Mouse (Mus musculus) forebrain, embryonic 15.5 days (tissue): ENCODE results near the gene 4931406P16Rik. TPM values are rescaled to one million over a fixed set of nuclear protein-coding genes. Genes with fewer than 3 reads are reported as not detected.

ENCODE experiments used
- ATAC-seq: fragments of 200-750 bp; cut with Nextera tagmentation; replicated peaks from 2 replicates; pipeline ENCODE4 v1.8.0; 2017; ENCODE audit warnings: mild to moderate bottlenecking, moderate TSS enrichment, moderate library complexity
- H3K27ac ChIP-seq: fragments of 300-500 bp; sonication (generic); replicated peaks from 2 replicates; pipeline ENCODE4 v1.5.1; 2015; ENCODE audit warnings: mild to moderate bottlenecking, inconsistent platforms
- H3K27me3 ChIP-seq: fragments of 300-500 bp; sonication (generic); 2 replicates; pipeline ENCODE4 v1.6.1; 2015; ENCODE audit warnings: inconsistent platforms
- H3K36me3 ChIP-seq: fragments of 300-500 bp; sonication (generic); 2 replicates; pipeline ENCODE4 v1.6.1; 2015; ENCODE audit warnings: mild to moderate bottlenecking, inconsistent platforms
- H3K4me1 ChIP-seq: fragments of 300-500 bp; sonication (generic); 2 replicates; pipeline ENCODE4 v1.6.1; 2015; ENCODE audit warnings: inconsistent platforms
- H3K4me2 ChIP-seq: fragments of 300-500 bp; sonication (generic); replicated peaks from 2 replicates; pipeline ENCODE4 v1.6.1; 2015; ENCODE audit warnings: mild to moderate bottlenecking, inconsistent platforms
- H3K4me3 ChIP-seq: fragments of 300-500 bp; sonication (generic); 2 replicates; pipeline ENCODE4 v1.5.1; 2015; ENCODE audit warnings: mild to moderate bottlenecking, inconsistent platforms
- H3K9ac ChIP-seq: fragments of 300-500 bp; sonication (generic); replicated peaks from 2 replicates; pipeline ENCODE4 v1.6.1; 2015; ENCODE audit warnings: mild to moderate bottlenecking, inconsistent platforms
- H3K9me3 ChIP-seq: fragments of 300-500 bp; sonication (generic); 2 replicates; pipeline ENCODE4 v1.6.1; 2016; ENCODE audit warnings: inconsistent platforms
- WGBS: fragments of 180-500 bp; shearing (Covaris S2); methylation state at CpG from one replicate; pipeline ENCODE4 v1.1.7; 2015; ENCODE audit warnings: mixed read lengths; 5-methylcytosine and 5-hydroxymethylcytosine counted together
- polyA plus RNA-seq: library from polyadenylated mRNA; unstranded; fragments of >200 nt; fragmentation: Nextera tagmentation; extraction: Ambion mirVana; gene quantifications from 2 replicates; pipeline ENCODE4 v1.2.1, GENCODE M21; 2015

Gene 4931406P16Rik
- polyA plus RNA-seq, 1 experiment from 2014 or later = 25.4 TPM

DNA sequence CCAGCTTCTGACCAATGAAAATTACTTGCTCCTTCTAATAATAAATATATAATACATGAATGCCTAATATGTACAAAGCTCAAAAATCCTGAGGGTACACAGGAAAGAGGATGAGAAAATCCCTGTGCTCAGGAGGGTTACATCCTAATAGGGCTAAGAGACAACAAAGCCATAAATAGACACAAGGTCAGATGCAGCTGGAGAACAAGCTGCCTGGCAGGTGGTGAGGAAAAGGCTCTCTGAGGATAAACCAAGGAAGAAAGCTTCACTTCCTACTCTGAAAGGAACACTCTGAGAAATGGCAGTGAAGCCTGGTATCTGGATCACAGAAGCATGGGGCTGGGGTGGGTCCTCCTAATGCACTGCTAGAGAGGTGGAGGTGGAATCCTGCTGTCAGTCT is 46.9 kb downstream of the 4931406P16Rik start:
- H3K36me3 ChIP-seq = peaks cover 10% of the 10 kb centered on the region
- H3K4me3 ChIP-seq = no peak overlapping the region
- H3K27ac ChIP-seq = no peak overlapping the region
- H3K9me3 ChIP-seq = no peaks in the 10 kb centered on the region
- H3K27me3 ChIP-seq = no peaks in the 10 kb centered on the region
- ATAC-seq = no peak
- no peak overlapping the region for H3K9ac ChIP-seq
- peaks cover 2% of the 10 kb centered on the region; the same call in 1 of the 2 replicates for H3K4me1 ChIP-seq
- no peak overlapping the region for H3K4me2 ChIP-seq

DNA sequence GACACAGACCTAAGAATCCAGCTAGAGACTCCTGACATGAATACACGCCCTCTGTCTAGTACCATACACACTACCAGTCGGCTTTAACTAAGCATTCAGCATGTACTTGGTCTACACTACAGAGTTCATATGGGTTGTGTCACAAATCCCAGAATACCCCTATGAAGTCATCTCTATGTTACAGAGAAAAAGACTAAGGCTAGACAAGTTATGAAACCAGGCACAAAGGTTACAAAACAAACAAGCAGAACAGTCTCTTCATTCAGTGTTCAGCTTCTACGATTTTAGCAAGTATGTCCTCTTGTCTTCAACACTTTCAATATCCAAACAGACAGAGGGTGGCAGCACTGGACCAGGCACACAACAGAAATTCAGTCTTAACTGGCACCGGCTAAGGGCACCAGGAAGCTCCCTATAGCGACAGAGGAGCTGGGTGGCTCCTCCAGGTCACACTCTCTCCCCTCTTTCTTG is 47.4 kb downstream of the 4931406P16Rik start:
- ATAC-seq = no peak
- Histone ChIP-seq H3K27ac (no peak overlapping the region), H3K9me3 (no peaks in the 10 kb centered on the region), H3K4me2 (no peak overlapping the region), H3K36me3 (peaks cover 10% of the 10 kb centered on the region), H3K4me3 (no peak overlapping the region), H3K27me3 (no peaks in the 10 kb centered on the region), H3K4me1 (peaks cover 2% of the 10 kb centered on the region; the same call in 1 of the 2 replicates), H3K9ac (no peak overlapping the region)
- WGBS = 63% methylated on average over 5 of the region's 5 CpGs

DNA sequence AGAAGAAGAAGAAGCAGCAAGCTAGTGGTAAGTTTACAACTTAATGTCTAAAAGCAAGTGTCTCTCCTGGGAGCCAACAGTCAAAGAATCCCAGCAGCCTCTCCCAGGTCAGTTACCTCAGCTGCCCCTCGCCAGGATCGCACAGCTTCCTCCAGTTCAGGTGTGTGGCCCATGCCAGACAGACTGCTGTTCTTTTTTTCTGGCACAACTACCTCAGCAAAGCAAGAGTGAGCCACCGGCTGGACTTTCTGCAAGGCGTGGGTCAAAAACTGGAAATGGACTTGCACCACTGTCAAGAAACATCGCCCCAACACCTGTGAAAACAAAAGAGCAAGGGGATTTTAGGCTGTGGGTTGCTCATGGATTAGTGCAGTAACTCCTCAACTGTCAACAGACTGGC is 49.9 kb downstream of the 4931406P16Rik start:
- Histone ChIP-seq H3K4me3 (no peak overlapping the region), H3K4me2 (no peak overlapping the region), H3K4me1 (no peaks in the 10 kb centered on the region), H3K9ac (no peak overlapping the region), H3K36me3 (peaks cover 10% of the 10 kb centered on the region), H3K27me3 (no peaks in the 10 kb centered on the region), H3K9me3 (no peaks in the 10 kb centered on the region), H3K27ac (no peak overlapping the region)
- no peak for ATAC-seq
- WGBS = 87% methylated on average over 5 of the region's 5 CpGs

DNA sequence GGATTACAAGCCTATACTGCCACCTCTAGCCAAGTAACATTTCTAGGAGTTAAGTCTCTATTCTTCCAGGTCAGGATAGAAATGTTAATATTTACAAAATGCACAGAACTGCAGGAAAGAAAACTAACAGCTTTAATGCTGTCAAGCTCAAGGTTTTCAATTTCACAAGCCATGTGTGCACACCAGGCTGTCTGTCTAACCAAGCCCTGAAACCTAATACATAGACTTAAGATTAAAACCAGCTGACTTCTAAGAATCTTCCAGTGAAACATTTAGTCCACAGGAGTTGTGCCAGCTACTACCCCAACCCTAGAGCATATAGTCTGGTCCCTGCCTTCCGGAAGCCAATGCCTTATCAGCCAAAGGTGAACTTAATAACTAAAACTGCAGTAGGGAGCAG is 54.9 kb downstream of the 4931406P16Rik start:
- peaks cover 39% of the 10 kb centered on the region for H3K36me3 ChIP-seq
- WGBS = 89% methylated on average over 1 of the region's 1 CpGs

DNA sequence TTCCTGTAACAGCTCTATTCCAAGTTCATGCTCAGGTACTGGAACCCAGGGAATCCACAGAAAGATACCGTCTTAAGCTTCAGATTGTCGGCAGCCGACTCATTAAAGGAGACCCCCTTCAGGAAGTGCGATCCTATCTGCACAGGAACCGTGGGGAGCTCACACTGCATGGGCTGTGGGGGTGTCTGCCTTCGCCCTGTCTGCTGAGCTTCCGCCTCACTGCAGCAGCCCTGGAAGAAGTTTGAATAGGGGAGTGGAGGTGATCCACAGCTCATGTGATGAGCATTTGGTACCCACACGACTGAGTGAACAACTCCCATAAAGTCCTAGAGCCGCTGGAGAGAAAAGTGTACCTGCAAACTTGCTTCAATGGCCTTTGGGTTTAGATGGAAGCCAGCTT is 56.1 kb downstream of the 4931406P16Rik start:
- Histone ChIP-seq H3K27ac (no peak overlapping the region), H3K9me3 (no peaks in the 10 kb centered on the region), H3K9ac (no peak overlapping the region), H3K27me3 (no peaks in the 10 kb centered on the region), H3K4me2 (no peak overlapping the region), H3K4me3 (no peak overlapping the region), H3K4me1 (no peaks in the 10 kb centered on the region), H3K36me3 (peaks cover 47% of the 10 kb centered on the region)
- WGBS = 87% methylated on average over 9 of the region's 9 CpGs
- no peak for ATAC-seq

More for the DNA sequence above, 54.9 kb downstream of the 4931406P16Rik start:
- Histone ChIP-seq H3K9me3 (no peaks in the 10 kb centered on the region), H3K27ac (no peak overlapping the region), H3K9ac (no peak overlapping the region), H3K4me3 (no peak overlapping the region), H3K4me2 (no peak overlapping the region), H3K4me1 (no peaks in the 10 kb centered on the region), H3K27me3 (no peaks in the 10 kb centered on the region)
- no peak for ATAC-seq

DNA sequence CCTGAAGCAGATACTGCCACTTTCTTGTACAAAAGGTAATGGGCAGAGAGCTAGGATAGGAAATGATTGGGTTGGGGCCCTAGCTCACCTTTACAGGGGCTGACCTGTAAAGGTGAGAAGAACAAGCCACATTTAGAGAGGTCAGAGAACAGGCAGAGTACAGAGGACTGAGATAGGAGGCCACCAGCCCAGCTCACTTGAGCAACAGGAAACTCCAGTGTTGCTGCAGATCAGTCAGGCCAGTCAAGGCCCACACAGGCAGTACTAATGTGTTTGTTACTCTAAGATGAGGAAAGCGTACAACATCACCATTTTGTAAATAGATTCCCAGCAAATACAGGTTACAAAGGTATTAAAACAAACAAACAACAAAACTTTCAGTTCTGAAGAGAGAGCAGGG is 57.4 kb downstream of the 4931406P16Rik start:
- no peak overlapping the region for H3K27ac ChIP-seq
- H3K36me3 ChIP-seq = peaks cover 38% of the 10 kb centered on the region
- no peaks in the 10 kb centered on the region for H3K4me1 ChIP-seq
- H3K4me3 ChIP-seq = no peak overlapping the region
- H3K4me2 ChIP-seq = no peak overlapping the region
- 94% methylated on average over 1 of the region's 1 CpGs for WGBS
- no peaks in the 10 kb centered on the region for H3K9me3 ChIP-seq
- no peak for ATAC-seq
- no peak overlapping the region for H3K9ac ChIP-seq
- no peaks in the 10 kb centered on the region for H3K27me3 ChIP-seq

DNA sequence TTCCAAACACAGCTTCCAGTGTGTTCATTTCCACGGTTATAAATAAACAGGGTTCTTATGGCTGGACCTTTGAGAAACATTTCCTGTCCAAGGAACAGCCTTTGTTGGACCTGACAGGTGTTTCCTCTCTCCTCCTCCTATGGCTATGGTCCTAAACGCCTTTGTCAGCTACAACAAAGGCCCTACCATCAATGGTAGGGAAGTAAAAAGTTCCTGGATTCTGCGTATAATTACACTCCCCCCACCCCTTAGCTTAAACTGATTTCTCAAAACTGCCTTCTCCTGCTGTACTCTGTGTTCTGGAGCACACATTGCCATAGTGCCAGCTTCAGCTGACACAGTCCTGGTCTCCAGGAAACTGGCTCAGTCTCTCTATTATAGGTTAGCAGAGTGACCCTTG is 58.2 kb downstream of the 4931406P16Rik start:
- ATAC-seq = no peak
- H3K4me2 ChIP-seq = no peak overlapping the region
- no peak overlapping the region for H3K27ac ChIP-seq
- H3K9me3 ChIP-seq = no peaks in the 10 kb centered on the region
- no peak overlapping the region for H3K9ac ChIP-seq
- 78% methylated on average over 3 of the region's 3 CpGs for WGBS
- no peaks in the 10 kb centered on the region for H3K27me3 ChIP-seq
- H3K36me3 ChIP-seq = peaks cover 38% of the 10 kb centered on the region
- no peaks in the 10 kb centered on the region for H3K4me1 ChIP-seq
- H3K4me3 ChIP-seq = no peak overlapping the region

DNA sequence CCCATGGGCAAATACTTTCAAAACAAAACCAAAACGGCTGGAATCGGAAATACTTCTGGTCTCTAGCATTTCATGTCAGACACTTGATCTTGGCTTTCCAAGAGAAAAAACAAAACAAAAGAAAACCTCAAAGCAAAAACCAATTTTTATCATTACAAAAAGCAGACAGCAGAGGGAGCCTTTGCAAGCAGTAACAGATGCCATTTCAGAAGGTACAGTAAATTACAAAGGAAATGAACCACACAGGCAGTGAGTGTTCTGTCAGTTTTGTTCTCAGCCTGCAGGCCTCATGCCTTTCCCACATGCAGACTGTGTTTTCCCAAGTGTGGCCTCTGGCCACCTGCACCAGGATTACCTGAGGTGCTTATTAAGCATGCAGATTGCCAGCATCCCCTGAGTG is 61.3 kb downstream of the 4931406P16Rik start:
- WGBS = 88% methylated on average over 2 of the region's 2 CpGs

DNA sequence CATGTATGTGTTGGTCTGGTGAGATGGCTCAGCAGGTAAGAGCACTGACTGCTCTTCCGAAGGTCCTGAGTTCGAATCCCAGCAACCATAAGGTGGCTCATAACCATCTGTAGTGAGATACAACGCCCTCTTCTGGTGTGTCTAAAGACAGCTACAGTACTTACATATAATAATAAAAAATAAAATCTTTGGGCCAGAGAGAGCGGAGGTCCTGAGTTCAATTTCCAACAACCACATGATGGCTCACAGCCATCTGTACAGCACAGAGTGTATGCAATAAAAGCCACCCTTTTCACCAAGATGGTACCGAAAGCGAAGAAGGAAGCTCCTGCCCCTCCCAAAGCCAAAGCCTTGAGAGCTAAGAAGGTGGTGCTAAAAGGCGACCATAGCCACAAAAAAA is 62.6 kb downstream of the 4931406P16Rik start, which contains the start of gene Gm6096:
Gm6096 (plus strand) TSS at position 301 of the 400 bp plus-strand sequence.
- WGBS = 94% methylated on average over 7 of the region's 7 CpGs
- Histone ChIP-seq H3K9ac (no peak within 1 kb of the TSS), H3K4me1 (no peaks in the 10 kb centered on the region), H3K27me3 (no peaks in the 10 kb centered on the region), H3K4me3 (no peak within 1 kb of the TSS), H3K27ac (peak within 1 kb of the TSS; percentile 52), H3K4me2 (no peak within 1 kb of the TSS), H3K36me3 (peaks cover 35% of the 10 kb centered on the region), H3K9me3 (no peaks in the 10 kb centered on the region)
- no peak for ATAC-seq

More for the DNA sequence above, 61.3 kb downstream of the 4931406P16Rik start:
- no peak overlapping the region for H3K4me2 ChIP-seq
- H3K9ac ChIP-seq = no peak overlapping the region
- peaks cover 37% of the 10 kb centered on the region for H3K36me3 ChIP-seq
- H3K27me3 ChIP-seq = no peaks in the 10 kb centered on the region
- H3K4me3 ChIP-seq = no peak overlapping the region
- H3K4me1 ChIP-seq = no peaks in the 10 kb centered on the region
- no peak for ATAC-seq
- peak overlapping the region; percentile 52 for H3K27ac ChIP-seq
- no peaks in the 10 kb centered on the region for H3K9me3 ChIP-seq

DNA sequence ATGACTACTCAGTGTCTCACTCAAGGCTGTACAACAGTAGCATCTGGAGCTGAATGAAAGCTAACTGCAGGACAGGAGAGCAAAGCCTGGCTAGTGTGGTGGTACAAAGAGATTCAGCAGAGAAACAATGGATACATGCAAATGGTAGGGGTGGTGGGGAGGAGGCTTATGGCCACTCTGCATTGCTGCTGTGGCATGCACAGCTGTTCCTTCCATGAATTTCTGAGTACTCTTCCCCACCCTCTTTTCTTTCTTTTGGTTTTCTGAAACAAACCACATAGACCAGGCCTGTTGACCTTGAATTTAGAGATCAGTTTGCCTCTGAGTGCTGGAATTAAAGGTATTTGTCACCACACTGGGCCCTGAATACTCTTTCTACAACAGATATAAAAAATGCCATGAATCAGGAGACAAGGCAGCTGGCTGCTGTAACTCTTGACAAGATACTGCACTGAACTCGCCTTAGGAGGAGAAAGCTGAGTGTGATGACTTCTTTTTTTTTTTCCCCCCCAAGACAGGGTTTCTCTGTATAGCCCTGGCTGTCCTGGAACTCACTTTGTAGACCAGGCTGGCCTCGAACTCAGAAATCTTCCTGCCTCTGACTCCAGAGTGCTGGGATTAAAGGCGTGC is 66.4 kb downstream of the 4931406P16Rik start:
- no peaks in the 10 kb centered on the region for H3K9me3 ChIP-seq
- H3K27me3 ChIP-seq = no peaks in the 10 kb centered on the region
- peaks cover 37% of the 10 kb centered on the region for H3K36me3 ChIP-seq
- H3K27ac ChIP-seq = no peak overlapping the region
- 93% methylated on average over 3 of the region's 3 CpGs for WGBS
- H3K4me2 ChIP-seq = no peak overlapping the region
- H3K4me3 ChIP-seq = no peak overlapping the region
- no peak for ATAC-seq
- H3K9ac ChIP-seq = no peak overlapping the region
- no peaks in the 10 kb centered on the region for H3K4me1 ChIP-seq

DNA sequence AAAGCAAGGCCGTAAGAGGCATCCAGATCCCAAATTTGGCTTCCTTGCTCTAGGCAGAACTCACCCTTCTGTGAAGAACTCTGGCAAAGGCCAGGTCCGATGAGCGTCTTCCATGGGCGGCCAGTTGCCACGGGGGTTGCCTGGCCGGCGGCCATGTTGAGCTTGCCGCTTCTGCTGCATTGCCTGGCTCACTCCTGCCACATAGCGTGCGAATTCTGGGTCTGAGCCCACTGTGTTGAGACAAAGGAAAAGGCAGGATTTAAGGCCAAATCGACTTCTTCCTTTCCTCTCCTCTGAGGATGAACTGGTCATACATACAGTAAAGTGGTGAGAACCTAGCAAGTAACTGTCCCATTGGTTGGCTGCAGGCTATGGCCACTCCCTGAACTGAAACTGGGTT is 71.2 kb downstream of the 4931406P16Rik start:
- Histone ChIP-seq H3K4me1 (no peaks in the 10 kb centered on the region), H3K4me2 (no peak overlapping the region), H3K36me3 (peaks cover 69% of the 10 kb centered on the region), H3K9ac (no peak overlapping the region), H3K27me3 (no peaks in the 10 kb centered on the region), H3K4me3 (no peak overlapping the region), H3K9me3 (no peaks in the 10 kb centered on the region), H3K27ac (no peak overlapping the region; the same call in 1 of the 2 replicates)
- WGBS = 89% methylated on average over 11 of the region's 11 CpGs
- ATAC-seq = no peak

DNA sequence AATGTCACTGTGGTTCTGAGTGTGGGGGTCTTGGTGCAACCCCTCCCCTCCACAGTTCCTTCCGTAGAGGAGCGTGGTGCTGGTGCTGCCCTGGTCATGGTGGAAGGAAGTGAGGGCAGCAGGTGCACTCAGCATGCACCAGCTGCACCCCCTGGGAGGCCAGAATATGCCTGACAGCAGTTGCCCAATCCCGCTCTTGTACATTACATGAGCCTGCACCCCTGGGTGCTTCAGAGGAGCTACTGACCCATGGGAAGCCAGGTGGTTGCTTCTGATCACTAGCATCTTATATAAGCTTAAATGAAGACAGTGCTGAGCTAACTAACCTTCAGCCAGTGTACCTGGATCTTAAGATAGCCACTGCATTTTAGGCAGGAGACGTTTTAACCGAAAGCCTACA is 75.3 kb downstream of the 4931406P16Rik start:
- H3K27ac ChIP-seq = no peak overlapping the region
- H3K27me3 ChIP-seq = no peaks in the 10 kb centered on the region
- ATAC-seq = no peak

DNA sequence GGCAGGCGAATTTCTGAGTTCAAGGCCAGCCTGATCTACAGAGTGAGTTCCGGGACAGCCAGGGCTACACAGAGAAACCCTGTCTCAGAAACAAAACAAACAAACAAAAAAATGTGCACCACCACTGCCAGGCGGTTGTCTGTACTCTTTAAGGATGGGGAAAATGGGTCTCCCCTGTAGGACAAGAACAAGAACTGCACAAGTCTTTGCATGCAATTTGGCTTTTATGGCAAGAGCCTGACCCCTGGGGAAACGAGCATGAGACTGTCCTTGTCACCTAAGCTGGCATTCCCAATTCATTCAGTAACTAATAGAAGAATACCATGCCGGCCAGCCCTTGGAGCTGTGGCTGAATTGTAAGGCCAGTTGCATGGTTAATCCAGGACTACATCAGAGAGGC is 77.7 kb downstream of the 4931406P16Rik start:
- 84% methylated on average over 5 of the region's 5 CpGs for WGBS
- Histone ChIP-seq H3K4me3 (no peak overlapping the region), H3K27me3 (no peaks in the 10 kb centered on the region), H3K4me2 (no peak overlapping the region), H3K36me3 (peaks cover 39% of the 10 kb centered on the region), H3K27ac (no peak overlapping the region), H3K9ac (no peak overlapping the region), H3K4me1 (peaks cover 16% of the 10 kb centered on the region), H3K9me3 (no peaks in the 10 kb centered on the region)
- ATAC-seq = no peak

More for the DNA sequence above, 75.3 kb downstream of the 4931406P16Rik start:
- Histone ChIP-seq H3K9me3 (no peaks in the 10 kb centered on the region), H3K4me3 (no peak overlapping the region), H3K9ac (no peak overlapping the region), H3K36me3 (peaks cover 52% of the 10 kb centered on the region), H3K4me2 (no peak overlapping the region), H3K4me1 (peaks cover 15% of the 10 kb centered on the region)
- 93% methylated on average over 5 of the region's 5 CpGs for WGBS
